Mouse (Mus musculus): ENCODE measurements at regions not wholly inside any gene's neighbourhood (a gene's known extent, or its start where the extent isn't known, plus 50 kb on each side); places are given as distances from the start of the nearest gene placed in this dataset.

DNA sequence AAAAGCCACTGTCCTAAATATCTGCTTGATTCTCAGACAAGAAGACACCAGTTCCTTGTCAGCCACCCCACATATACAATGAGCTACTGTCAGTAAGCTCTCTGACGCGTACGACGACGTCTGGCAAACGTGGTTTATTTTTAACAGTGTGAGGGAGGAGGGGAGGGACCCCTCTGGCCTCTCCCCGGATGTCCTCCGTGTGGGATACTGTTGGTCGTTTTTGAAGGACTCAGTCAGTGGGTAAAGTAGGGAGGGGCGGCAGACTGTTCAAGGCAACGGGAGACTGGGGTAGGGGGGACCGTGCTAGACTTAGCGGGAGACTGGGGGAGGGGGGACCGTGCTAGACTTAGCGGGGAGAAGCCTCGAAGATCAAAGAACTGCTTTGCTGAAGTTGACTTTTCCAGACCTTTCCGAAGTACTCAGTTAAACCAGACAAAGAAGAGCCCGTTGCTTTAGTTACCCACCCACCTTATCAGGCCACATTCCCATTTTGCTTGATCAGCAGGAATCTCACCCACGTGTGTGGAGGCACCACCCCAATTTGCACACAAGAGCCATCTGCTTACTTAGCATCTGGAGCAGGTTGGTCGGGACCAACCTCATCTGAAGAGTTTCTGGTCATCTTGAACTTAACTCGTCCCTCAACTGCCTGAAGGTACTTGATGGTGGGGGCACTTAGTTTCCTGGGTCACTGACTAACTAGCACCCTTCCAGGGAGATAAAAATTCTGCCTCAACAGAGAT is 92.6 kb upstream of the Mark1 start:
- DNase-seq (ENCODE audit: inconsistent ontology term), result no peak

DNA sequence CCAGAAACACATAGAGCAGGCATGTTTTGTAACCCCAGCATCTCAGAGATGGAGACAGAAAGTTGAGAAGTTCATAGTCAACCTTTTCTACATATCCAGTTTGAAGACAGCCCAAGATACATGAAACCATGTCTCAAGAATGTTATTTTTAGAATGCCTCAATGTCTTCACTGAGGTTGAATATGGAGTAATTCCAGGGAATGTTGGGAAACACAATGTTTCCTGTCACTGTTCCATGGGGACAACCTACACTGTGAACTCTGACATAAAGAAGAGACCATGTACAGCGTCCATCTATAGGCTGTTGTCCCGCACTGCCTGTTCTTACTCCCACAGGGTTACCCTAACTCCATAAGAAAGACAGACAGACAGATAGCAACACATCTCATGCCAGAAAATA is 89.8 kb upstream of the Mark1 start:
- DNase-seq (ENCODE audit: inconsistent ontology term), result no peak

DNA sequence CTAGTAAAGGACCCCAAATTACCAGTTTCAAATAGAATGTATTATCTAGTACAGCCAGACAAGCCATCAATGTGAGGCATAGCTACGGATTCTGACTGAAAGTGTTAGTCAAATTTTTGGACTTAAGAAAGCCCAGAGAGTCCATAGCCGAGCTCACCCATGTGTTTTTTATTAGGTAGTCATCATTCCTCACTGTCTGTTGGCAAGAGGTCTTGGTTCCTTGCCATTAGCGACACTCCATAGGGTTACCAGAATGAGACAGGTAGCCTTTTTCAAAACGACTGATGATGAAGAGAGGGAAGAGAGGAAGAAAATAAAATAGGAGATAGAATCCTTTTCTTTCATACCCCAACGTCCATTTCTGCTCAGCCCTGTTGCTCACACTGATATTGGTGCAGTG is 83.8 kb upstream of the Mark1 start:
- no peak for DNase-seq (ENCODE audit: inconsistent ontology term)

DNA sequence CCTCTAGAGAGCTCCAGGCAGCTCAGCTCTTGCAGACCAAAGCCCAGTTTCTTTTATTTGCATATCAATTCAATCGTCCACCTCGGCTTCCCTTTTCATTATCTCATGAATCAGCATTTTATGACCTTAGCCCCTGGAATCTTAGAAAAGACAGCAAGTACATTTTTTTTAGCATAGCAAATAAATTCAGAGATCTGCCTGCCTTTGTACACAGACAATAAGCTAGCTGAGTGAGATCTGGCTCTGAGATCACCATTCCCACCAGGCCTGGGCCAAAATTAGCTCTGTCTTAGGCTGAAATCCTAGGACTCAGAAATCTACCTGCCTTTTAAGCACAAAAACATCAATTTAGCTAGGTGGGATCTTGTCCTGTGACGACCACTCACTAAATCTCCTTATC is 80.7 kb upstream of the Mark1 start:
- no peak for DNase-seq (ENCODE audit: inconsistent ontology term)

DNA sequence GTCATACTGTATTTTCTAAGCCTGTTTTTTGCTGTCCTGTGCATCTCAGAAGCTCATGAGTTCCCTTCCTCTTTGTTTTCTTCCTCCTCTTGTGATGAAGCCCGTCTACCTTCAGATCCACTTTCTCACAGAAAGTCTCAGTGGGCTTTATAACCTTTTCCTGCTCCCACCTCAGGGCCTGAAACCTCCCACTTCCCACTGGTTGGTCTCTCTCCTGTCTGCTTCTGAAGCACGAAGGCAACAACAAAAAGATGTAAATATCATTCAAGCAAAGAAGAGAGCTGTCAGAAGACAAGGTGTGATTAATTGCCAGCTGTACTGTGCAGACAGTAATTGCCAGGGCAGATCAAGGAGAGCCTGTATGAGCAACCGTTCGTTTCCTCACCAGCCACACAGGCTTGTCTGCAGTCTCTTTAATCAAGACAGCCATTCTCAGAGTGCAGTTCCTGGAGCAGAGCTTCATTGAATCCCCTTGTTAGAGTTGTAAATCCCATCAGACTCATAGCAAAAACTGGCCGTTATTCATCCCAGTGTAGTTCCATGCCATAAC is 80.0 kb upstream of the Mark1 start:
- DNase-seq (ENCODE audit: inconsistent ontology term), result no peak

DNA sequence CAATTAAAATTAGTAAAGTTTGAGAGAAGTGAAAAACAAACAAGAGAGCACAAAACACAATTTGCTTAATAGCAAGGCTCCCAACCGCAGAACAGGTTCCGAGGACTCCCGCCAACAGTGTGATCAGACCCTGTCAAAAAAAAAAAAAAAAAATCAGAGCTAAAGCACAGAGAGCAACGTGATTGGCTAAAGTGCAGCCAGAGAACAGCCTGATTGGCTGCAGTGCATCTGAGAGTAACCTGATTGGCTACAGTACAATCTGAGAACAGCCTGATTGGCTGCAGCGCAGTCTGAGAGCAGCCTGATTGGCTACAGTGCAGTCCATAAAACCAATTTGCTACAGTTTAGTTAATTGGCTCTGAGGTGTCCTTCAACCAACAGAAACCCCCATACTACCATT is 74.6 kb upstream of the Mark1 start:
- DNase-seq (ENCODE audit: inconsistent ontology term), result no peak

DNA sequence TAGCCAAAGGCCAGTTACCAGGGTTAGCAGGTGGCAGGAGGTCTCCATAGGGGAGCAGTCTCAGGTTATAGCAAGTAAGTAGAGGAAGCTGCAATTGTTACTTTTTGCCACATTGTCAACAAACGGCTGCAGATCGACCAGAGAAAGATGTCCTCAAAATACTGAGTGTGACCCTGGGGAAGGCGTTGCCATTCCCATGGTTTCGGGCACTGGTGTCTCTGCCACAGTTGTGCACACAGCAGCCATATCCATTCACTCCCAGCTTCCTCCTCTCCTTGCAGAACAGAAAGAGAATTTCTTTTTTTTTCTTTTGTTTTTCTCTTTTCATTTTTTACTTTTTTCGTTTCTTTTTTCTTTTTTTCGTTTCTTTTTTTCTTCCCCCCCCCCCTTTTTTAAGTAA is 73.4 kb upstream of the Mark1 start:
- no peak for DNase-seq (ENCODE audit: inconsistent ontology term)

DNA sequence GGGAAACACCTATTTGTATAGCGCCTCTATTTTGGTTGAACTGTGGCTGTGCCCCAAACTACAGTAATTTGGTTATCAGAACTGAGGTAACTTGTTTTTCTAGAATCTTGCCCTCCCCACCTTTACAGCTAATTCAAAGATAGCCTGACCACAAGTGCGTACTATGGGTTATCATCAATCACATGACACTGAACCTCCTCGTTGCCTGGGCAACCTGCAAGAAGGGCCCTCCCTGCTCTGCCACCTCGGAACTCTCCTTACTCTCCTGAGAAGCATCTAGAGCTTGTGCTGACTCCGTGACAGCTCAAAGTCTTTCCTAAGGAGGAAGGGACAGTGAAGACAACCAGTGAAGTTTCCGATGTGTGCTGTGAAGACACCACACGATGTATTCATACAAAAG is 72.2 kb upstream of the Mark1 start:
- no peak for DNase-seq (ENCODE audit: inconsistent ontology term)

DNA sequence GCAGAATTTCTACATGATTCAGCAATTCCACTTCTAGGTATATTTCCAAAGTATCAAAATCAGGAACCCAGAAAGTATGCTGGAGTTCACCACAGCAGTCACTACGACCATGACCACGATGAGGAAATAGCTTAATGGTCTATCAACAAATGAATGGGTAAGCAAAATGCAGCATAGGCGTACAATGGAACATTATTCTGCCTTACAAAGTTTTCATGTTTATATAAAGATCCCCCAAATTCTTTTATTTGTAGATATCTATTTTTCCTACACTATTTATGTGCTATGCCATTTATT is 71.4 kb upstream of the Mark1 start:
- DNase-seq (ENCODE audit: inconsistent ontology term), result no peak

DNA sequence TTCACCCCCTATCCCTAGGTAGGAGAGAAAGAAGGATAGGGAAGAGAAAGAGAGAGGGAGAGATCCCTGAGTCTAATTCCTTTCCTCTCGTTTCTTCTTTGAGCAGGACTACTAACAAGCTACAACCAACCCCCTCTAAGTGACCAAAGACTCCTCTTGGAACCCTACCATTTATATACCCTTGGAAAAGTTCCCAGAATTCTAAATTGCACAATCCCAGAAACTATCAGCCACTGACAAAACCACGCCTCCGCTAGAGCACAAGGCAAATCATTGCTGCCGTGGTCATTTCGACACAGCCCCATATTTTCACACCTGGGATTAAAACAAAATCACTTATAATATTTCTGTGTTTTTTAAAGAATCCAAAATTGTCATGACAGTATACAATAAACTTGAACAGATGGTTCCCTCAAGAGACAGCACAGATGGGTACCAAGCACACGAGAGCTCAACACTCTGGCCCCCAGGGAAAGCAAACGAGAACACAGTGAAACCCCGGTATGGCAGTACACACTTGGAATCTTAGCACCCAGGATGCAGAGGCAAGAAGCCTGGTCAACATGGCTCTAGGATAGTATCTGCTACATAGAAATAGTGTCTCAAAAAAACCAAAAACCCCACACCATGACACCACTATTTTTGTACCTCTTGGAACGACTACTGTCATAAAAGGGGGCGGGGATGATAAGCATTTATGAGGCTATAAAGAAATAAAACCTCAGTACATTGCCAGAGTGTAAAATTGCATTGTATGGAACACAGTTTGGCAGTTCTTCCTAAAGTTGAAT is 70.9 kb upstream of the Mark1 start:
- DNase-seq (ENCODE audit: inconsistent ontology term), result peak; percentile 60

DNA sequence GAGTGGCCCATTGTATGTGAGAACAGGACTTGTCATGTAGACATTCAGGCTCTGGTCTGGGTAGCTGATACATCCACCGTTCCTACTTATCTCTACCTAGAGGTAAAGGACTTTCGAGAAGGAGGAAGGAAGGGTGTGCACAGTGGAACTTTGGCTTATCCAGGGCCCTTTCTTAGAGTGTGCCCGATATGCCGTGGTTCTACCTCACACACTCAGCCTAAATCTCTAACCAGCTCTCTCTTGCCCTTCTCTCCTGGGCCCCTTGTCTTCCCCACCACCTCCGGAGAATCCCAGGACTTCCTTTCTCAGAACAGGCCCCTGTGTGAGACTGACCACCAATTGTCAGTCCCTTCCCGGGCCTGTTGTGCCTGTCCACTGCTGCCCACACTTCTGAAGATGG is 68.8 kb upstream of the Mark1 start:
- no peak for DNase-seq (ENCODE audit: inconsistent ontology term)

DNA sequence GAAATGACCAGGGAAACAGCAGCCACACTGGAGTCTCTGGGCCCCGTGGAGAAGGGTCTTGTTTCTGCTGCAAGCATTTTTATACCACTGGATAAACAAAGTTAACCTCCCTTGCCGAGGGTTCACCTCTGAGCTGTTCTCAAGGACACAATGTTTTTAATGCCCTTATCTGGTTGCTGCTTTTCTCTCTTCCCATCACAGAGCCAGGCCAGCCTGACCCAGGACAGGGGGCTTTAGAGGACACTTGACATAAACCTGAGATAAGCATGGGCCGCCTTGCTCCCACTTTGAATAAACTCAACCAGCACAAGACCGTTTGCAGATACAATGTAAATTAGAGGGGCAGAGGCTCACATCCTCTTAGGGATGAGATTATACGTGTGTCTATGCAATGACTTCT is 68.3 kb upstream of the Mark1 start:
- no peak for DNase-seq (ENCODE audit: inconsistent ontology term)

DNA sequence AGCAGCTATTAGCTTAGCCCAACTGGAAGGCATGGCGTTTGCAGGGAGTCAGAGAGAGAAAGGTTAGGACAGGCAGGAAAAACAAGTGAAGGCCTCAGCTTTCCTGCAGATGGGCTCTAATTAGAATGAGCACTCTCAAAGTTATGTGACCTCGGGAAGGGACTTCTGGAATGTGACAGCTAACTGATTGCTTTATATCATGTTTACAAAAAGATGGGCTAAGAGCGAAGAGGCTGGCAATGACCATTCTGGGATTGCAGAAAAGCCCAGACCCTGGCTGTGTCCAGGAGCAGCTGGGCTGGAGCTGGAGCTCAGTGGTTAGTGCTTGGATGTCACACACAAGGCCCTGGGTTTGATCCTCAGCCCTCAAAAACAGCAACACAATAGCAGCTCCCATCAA is 65.7 kb upstream of the Mark1 start:
- DNase-seq (ENCODE audit: inconsistent ontology term), result peak; percentile 82

DNA sequence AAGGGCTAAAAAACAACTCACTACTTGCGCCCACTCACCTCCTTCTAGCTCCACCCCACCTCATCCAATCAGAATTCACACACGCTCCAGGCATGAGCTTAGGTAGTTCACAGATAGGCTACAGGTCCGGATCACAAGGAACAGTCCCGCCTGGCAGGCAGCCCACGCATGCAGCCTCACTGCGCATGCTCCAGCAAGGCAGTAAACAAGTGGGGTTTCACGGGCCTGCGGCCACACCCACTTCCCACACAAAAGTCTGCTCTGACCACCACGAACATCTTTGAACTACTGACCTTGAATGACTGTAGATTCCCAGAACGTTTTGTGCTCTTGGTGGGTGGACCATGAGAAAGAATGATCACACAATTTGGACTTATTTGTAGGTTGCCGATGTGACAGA is 62.7 kb upstream of the Mark1 start:
- no peak for DNase-seq (ENCODE audit: inconsistent ontology term)

DNA sequence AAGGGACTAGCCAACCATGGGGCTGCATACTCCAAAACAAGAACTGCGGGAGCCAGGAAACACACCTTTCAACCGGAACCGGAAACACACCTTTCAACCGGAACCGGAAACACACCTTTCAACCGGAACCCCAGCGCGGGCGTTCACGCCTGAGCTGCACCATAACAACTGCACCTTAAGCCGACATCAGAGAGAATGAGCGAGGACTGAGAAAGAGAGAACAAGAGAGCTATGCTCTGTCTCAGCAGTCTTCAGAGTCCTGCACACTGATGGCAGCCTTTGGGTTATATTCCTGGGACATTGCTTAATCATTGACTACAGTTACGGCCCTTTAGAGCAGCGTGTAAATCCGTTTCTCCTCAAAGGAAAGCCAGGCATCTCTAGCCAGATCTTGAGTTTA is 58.1 kb upstream of the Mark1 start:
- no peak for DNase-seq (ENCODE audit: inconsistent ontology term)

DNA sequence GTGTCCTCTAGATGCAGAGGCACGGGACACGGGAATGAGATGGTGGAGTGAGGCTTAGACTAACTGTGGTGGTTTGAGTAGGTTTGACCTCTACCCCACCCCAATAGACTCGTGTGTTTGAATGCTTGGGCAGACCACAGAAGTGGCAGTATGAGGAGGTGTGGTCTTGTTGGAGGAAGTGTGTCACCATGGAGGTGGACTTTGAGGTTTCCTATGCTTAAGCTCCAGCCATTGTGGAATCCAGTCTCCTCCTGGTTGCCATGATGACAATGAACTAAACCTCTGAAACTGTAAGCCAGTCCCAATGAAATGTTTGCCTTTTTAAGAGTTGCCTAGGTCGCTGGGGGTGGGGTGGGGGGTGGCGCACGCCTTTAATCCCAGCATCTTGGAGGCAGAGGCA is 53.3 kb upstream of the Mark1 start:
- no peak for DNase-seq (ENCODE audit: inconsistent ontology term)

DNA sequence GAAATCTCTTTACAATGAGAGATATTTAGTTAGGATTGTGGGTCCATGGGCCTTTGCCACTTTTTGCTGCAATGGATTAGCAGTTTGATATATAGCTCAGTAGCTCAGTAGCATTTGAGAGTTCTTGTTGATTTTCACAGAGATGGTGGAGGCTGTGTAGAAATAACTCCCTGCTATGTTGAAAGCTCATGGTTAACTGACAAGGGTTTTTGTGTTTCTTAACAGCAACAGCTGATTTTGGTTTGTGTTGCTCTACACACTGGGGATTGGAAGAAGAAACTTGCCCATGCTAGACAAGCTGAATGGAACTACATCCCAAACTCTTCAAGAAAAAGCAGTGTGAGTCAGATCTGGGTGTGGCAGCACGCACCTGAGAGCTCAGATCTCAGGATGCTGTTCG is 50.6 kb upstream of the Mark1 start:
- DNase-seq (ENCODE audit: inconsistent ontology term), result no peak
